Mouse (Mus musculus): ENCODE measurements around the gene Tmem82. TPM values are rescaled to one million over a fixed set of nuclear protein-coding genes. Genes with fewer than 3 reads are reported as not detected.
"Not testable (repeated sequence)": the region's sequence is repeated elsewhere in the genome, so short reads cannot be mapped to it uniquely, and the experiment has no call there.

Gene Tmem82
- total RNA-seq, 2 experiments from 2014 or later = 3.7 to 3.8 TPM

DNA sequence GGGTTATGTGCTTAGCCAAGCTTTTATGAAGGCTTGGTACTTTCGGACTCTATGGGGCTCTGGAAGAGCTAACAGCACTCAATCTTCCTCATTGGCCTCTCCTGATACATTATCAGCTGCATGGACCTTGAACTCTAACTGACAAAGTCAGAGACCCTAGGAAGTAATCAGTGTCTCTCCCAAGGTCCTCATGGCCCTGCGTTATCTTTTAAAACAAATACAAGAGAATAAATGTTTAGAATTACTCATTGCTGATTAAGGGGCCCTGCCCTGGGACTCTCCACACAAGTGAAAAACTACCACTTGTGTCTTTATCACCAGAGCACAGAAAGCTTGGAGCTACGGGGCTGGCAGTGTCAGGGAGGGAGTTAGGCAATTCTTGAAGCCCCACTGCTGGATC lies 39.6 kb downstream of the Tmem82 start:
- DNase-seq (ENCODE audit: low spot score in 2 of 2) = no peak

DNA sequence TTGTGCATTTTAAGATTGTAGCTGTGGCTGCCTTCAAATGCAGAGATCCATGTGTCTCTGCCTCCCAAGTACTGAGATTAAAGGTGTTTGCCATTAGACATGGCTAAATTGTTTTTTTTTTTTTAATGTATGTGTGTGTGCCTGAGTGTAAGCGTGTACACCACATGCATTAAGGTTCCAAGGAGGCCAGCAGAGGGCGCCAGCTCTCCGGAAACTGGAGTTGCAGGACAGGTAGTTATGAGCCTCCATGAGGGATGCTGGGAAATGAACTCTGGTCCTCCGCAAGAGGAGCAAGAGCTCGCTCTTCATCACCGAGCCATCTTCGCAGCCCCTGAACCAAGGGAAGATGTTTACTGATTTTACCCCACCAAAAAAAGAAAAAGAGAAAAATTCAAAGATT lies 41.6 kb downstream of the Tmem82 start:
- no peak for DNase-seq (ENCODE audit: low spot score in 2 of 2)

DNA sequence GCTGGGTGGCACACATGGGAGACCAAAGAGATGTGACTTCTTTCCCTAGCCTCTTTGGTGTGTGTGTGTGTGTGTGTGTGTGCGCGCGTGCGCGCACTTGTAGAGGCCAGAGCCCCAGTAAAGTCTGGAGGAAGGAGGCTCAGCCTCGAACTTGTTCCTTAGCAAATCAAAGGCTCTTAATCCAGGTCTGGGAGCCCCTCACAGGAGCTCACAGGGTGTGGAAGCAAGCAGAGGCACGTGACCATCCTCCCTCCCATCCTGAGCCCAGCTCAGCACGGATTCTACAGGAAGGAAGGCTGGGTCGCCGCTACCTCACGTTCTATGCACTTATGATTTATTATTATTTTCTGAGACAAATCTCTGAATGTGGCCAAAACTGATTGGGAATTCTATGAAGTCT lies 42.0 kb downstream of the Tmem82 start:
- no peak for DNase-seq (ENCODE audit: low spot score in 2 of 2)

DNA sequence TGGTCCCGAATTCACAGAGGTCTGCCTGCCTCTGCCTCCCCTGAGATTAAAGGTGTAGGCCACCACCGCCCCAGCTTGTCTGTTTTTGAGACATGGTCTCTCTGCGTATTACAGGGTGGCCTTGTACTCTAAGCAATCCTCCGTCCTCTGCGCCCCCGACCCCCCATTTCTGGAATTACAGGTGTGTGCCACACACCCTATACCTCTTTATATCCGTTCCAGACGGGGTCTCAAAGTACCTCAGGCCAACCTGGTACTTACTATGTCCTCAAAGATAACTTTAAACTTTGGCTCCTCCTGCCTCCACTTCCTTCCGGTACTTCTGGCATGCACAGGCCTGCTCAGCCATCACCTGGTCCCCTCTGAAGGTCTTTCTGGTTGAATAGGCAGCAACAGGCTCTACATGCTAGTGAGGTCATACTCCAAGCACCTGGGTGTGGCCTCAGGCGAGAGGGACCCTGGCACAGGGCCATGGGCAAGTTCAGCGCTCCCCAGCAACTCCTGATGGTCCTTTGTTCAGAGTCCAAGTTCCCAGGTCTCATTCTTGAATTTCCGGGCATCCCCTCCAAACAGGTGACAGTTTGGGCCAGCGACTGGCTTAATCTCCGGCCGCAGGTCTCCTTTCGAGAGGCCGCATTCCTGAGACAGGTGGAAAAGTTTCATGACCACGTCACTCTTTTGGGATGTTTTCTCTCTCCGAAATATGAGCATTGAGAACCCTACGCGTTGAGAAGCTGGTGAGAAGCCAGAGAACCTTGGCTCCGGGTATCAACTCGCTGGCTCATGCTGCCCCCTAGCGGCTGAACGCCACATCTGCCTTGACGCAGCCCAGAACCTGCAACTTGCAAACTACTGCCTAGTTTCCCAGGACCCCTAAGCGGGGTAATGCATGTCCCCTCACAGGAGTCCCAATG lies 43.4 kb downstream of the Tmem82 start:
- DNase-seq (ENCODE audit: low spot score in 2 of 2) = peak; percentile 77 to 79

DNA sequence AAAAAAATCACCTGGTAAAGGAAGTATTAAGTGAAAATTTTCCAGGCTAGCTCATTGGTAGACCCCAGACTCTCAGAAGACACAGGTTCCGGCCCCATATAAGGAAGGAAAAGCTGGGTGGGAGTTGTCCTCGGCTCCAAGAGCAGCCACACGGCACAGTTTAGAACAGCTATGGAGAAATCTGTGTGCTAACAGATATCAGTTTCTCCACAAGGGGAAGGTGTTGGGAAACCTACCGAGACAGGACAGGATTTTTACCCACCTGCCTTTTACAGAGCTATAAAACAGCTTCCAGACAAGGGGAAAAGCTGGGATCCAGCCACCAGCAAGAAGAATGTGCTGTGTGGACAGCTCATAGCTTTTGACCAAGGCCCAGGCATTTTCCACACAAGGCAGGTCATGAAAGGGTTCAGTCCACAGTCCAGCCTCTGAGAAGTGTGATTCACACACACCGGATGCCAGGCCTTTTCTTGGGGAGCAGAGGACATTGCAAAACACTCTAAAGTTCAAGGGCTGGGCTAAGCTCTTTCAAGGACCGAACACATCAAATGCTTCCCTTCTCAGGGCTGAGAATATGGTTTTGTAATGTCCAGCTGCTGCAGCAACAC lies 45.0 kb downstream of the Tmem82 start:
- peak in 1 of 2 experiments; percentile 42 for DNase-seq (ENCODE audit: low spot score in 2 of 2)

DNA sequence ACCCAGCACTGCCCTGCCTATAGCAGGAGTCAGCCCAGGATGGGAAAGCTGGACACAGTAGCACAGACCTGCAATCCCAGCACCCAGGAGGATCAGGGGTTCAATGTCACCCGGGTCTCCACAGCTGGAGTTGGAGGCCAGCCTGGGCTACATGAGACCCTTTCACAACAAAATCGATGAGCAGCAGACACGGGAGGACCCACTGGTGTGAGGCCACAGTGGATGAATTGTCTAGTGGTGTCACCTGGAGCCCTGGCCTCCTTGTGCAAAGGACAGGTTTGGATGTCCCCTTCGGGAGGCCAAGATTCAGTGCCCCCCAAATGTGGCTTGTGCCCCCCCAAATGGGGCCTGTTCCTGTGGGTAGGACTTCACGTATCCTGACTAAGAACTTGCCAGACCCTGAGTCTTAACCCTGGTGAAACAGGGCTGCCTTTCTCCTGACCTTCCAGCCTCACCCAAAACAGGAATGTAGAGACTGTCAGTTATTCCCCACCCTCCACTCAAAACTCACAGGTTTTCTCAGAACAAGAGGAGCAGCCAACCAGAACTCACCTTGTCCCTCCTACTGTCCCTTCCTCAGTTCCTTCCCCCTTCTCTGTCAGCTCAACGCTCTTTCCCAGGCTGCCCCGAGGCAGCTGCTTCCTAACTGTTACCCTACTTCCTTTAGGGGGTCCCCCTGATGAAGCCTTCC lies 45.6 kb downstream of the Tmem82 start:
- DNase-seq (ENCODE audit: low spot score in 2 of 2) = no peak

DNA sequence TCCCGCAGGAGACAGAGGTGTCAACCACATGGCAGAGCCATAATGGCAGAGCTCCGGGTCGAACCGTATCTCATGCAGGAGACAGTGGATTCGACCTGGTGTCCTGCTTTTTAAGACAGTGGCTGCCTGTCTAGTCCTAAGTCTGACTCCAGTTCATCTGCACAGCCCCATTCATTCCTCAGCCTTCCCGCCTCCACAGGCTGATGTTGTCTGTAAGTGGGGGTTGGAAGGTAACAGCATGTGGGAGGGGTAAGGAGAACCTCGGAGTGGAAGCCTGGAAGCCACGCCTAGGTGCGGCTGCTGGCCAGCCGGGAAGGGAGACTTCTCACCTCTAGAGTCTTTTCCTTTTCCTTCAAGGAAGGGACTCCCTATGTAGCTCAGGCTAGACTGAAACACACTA lies 46.5 kb downstream of the Tmem82 start:
- no peak for DNase-seq (ENCODE audit: low spot score in 2 of 2)

DNA sequence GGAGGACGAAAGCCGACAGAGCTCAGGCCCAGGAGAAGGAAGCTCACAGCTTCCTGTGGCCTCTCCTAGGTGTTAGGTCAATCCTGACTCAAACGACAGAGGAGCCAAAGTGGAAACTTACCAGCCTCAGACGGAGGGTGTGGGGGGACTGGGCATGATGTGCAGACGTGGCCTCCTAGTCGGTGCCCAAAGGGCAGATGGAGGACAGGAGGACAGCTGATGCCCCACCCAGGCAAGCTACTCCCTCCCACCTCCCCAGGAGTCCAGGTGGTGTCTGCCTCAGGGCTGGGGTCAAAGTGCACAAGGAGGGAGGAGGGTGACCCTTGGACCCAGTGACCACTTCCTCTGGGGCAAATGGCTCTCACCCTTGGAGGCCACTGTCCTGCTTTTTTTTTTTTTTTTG lies 47.1 kb downstream of the Tmem82 start:
- DNase-seq (ENCODE audit: low spot score in 2 of 2) = no peak

DNA sequence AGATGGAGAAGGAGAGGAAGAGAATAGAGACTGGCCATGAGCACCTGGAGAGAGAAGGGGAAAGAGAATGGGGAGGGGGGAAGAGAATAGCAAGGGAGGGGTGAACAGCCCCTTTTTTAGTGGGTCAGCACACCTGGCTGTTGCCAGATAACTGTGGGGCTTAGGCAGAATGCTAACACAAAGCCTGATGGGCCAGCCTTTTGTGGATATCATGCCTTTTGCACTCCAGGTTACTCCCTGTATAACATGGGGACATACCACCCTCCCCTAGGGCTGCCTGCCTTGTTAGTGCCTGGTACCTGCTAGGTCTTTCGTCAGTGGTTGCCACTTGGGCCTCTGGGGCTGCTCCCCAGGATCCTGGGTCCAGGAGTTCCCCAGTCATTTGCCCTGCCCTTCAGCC lies 47.6 kb downstream of the Tmem82 start:
- no peak for DNase-seq (ENCODE audit: low spot score in 2 of 2)

DNA sequence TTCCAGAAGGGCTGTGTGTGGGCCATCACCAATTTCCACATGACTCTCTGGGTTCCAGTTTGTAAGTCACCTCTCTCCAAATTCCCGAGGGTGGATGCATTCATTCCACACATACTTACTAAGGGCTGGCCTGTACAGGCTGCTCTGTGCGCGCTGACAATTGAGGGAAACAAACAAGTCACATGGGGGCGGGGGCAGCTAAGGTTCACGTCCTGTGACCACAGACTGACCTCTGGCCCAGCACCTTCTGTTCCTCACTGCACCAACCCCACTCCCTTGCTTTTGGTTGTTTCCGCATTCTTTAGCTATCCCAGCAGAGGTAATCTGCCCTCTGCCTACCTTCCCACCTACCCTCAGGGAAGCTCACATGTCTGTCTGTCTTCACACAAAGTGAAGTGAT lies 48.4 kb downstream of the Tmem82 start:
- DNase-seq (ENCODE audit: low spot score in 2 of 2) = no peak

DNA sequence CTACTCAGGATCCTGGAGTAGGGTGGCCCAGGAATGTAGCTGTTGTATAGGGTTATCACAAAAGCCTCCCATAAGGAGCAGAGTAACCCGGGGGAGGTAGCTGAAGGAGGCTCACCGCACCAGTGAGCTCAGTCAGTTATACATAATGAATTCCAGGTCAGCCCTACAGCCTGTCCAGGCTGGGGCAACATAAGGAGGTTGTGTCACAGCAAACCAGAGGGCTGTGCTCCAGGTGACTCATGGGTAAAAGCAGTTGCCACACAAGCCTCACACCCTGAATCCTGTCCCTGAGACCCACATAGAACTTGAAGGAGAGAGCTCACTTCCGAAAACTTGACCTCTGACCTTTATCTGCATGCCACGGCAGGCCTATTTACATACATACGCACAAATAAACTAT lies 49.5 kb downstream of the Tmem82 start:
- no peak for DNase-seq (ENCODE audit: low spot score in 2 of 2)

DNA sequence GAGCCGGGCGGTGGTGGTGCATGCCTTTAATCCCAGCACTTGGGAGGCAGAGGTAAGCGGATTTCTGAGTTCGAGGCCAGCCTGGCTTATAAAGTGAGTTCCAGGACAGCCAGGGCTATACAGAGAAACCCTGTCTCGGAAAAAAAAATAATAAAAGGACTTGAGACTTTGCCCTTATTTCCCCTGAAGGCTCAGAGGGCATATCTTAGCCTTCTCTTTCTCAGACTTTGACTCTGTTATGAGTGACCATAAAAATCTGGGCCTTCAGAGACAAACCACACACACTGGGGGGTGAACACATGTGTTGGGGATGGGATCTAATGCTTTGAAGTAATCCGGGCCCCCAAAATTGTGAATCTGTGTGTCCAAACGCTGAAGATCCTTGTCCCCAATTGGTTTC lies 51.3 kb downstream of the Tmem82 start:
- not testable (repeated sequence) for DNase-seq (ENCODE audit: low spot score in 2 of 2)

DNA sequence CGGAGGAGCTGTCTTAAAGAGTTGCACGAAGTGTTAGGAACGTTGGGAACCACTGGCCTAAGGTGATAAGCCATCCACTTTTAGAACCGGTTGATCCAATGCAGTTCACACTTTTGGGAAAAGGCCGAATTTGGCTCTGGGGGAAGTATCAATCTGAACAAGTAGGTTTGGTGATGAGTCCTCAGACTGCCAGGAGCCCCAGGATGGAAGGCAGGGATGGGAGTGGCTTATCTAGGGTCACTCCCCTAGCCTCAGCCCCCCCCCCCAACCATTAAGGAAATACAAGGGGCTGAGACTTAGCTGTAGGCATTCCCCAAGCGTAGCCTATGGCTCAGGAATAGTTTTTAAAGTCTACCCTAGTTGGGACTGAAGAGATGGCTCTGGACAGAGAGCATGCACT lies 52.2 kb downstream of the Tmem82 start:
- no peak for DNase-seq (ENCODE audit: low spot score in 2 of 2)

DNA sequence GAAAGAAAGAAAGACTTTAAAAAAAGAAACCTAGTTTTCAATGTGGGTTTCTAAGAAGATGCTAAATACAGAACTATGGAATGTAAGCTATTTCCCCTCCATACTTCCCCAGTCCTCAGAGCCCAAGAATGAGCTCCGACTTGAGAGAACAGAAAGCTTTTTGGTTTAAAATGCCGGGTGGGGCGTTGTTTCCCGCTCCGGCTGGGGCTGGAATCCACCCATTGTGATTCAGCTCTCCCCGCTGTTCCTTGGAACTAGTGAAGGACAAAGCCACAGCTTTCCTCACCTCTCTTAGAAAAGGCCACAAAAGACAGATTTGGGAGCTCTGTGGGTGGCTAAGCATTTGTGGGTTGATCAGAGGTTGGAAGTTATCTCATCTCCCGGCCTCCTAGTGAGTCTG lies 53.1 kb downstream of the Tmem82 start:
- no peak for DNase-seq (ENCODE audit: low spot score in 2 of 2)

DNA sequence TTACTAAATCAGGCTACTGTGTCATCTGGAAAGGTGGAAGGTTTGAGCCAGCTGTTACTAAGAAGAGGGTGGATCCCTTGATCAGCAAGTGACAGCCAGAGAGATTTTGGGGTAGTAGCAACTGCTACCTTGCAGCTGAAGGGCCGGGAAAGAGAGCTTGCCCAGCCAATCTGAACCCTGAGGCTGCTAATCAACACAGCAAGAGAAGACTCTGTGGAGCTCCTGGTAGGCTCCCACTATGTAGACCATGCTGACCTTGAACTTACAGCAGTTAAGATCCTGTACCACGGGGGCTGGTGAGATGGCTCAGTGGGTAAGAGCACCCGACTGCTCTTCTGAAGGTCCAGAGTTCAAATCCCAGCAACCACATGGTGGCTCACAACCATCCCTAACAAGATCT lies 53.8 kb downstream of the Tmem82 start:
- no peak for DNase-seq (ENCODE audit: low spot score in 2 of 2)

DNA sequence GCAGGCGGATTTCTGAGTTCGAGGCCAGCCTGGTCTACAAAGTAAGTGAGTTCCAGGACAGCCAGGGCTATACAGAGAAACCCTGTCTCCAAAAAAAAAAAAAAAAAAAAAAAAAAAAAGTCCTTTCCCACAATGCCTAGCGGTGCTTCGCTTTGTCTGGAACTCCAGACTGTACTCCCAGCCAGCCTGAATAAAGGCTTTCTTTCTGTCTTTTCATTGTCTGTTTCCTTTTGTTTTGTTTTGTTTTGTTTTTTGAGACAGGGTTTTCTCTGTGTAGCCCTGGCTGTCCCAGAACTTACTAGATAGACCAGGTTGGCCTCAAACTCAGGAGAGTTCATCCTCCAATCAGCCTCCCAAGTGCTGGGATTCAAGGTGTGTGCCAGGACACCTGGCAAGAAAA lies 54.2 kb downstream of the Tmem82 start:
- no peak for DNase-seq (ENCODE audit: low spot score in 2 of 2)

Other genes starting within 250 kb of the Tmem82 start
- 1 to 10 TPM in 1 of 2 experiments, not detected in 1; 2.3 TPM for gene Clcnka, start 219.9 kb downstream of the Tmem82 start, total RNA-seq (2021)
- 10 to 100 TPM in 1 of 2 experiments, 1 to 10 TPM in 1; 1.0 to 24.8 TPM for gene Clcnkb, start 202.6 kb downstream of the Tmem82 start, total RNA-seq (2021)
- 1 to 10 TPM; 2.9 to 9.6 TPM for gene Hspb7, start 197.9 kb downstream of the Tmem82 start, total RNA-seq (2021)
- not detected for gene Srarp, start 182.5 kb downstream of the Tmem82 start, total RNA-seq (2021)
- 10 to 100 TPM; 21.6 to 24.9 TPM for gene Zbtb17, start 174.0 kb downstream of the Tmem82 start, total RNA-seq (2021)
- 10 to 100 TPM; 57.4 to 67.8 TPM for gene Spen, start 80.0 kb downstream of the Tmem82 start, total RNA-seq (2021)
- 10 to 100 TPM; 24.9 to 32.1 TPM for gene Fblim1, start 12.5 kb downstream of the Tmem82 start, total RNA-seq (2021)
- 1 to 10 TPM; 7.4 to 9.5 TPM for gene Slc25a34, start 5.2 kb upstream of the Tmem82 start, total RNA-seq (2021)
- 10 to 100 TPM; 55.5 to 60.5 TPM for gene Plekhm2, start 46.3 kb upstream of the Tmem82 start, total RNA-seq (2021)
- not detected for gene Rsc1a1, start 67.0 kb upstream of the Tmem82 start, total RNA-seq (2021)
- gene Ddi2, start 104.8 kb upstream of the Tmem82 start, total RNA-seq (2021) = 10 to 100 TPM; 51.8 to 56.0 TPM
- 10 to 100 TPM in 1 of 2 experiments, 1 to 10 TPM in 1; 4.9 to 13.6 TPM for gene Agmat, start 128.0 kb upstream of the Tmem82 start, total RNA-seq (2021)
- 10 to 100 TPM; 19.8 to 20.1 TPM for gene Dnajc16, start 172.3 kb upstream of the Tmem82 start, total RNA-seq (2021)
- gene Casp9, start 175.0 kb upstream of the Tmem82 start, total RNA-seq (2021) = 10 to 100 TPM; 31.5 to 32.4 TPM
- gene Cela2a, start 207.5 kb upstream of the Tmem82 start, total RNA-seq (2021) = 1,000 to 10,000 TPM in 1 of 2 experiments, under 1 TPM in 1; 0.56 to 1,571 TPM
- gene Ctrc, start 227.7 kb upstream of the Tmem82 start, total RNA-seq (2021) = 10 to 100 TPM in 1 of 2 experiments, not detected in 1; 54.8 TPM

Measured in adrenal gland, postnatal 4 days (tissue).